Mouse (Mus musculus): Measurements from ENCODE around the gene Ralgapa2. TPM values are rescaled to one million over a fixed set of nuclear protein-coding genes. Genes with fewer than 3 reads are reported as not detected.

The Ralgapa2 gene
- 8.9 and 11.5 TPM in 2 replicates for polyA plus RNA-seq (2016; fragmentation: Nextera tagmentation; extraction: Ambion mirVana)

DNA sequence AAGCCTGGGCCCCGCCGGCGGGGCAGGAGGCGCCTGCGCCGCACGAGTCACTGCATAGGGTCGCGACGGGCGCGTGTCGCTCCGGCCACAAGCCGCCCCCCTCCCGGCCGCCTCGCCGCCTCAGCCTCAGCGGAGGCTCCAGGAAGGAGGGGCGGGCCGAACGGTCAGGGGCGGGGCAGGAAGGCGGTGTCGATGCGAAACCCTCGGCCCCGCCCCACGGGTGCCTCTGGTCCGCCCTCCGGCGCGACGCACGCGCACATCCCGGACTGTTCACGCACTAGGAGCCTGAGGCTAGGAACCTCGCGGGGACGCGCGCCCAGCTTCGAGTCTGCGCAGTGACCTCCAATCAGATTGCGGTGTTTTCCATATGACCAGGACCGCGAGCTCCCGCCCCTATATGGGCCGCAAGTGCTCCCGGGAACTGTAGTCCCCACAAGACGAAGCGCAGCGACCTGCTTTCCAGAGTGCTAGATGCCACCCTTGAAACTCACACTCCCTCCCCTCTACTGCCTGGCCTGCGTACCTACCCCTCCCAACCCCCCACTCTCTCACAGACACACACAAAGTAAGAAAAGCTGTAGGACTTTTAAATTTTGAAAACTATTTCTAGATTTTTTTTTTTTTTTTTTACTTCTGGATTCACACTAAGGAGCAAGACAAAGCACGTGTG, at the start of gene Ralgapa2:
Gene Ralgapa2, minus strand, starts transcription at position 434 of the 670 bp plus-strand sequence.
- H3K4me3 ChIP-seq, result peak within 1 kb of the TSS; percentile 92
- H3K9me3 ChIP-seq, result no peaks in the 10 kb centered on the region
- H3K27ac ChIP-seq, result peak within 1 kb of the TSS; percentile 95
- DNase-seq (ENCODE audit: low spot score), result peak; percentile 100
- peaks cover 16% of the 10 kb centered on the region for H3K4me1 ChIP-seq
- no peaks in the 10 kb centered on the region for H3K36me3 ChIP-seq
- WGBS, result under 1% methylated on average over 43 of the region's 57 CpGs
- no peaks in the 10 kb centered on the region for H3K27me3 ChIP-seq (ENCODE audit: insufficient read depth, poor library complexity, severe bottlenecking)

GRCm38 (mm10) chr2:146561505-146561904, 49.4 kb upstream of the Ralgapa2 start:
- WGBS, result 76% methylated on average over 3 of the region's 3 CpGs
- no peaks in the 10 kb centered on the region for H3K27me3 ChIP-seq (ENCODE audit: insufficient read depth, poor library complexity, severe bottlenecking)
- H3K36me3 ChIP-seq, result no peaks in the 10 kb centered on the region
- H3K4me1 ChIP-seq, result no peaks in the 10 kb centered on the region
- no peak overlapping the region for H3K27ac ChIP-seq
- no peaks in the 10 kb centered on the region for H3K9me3 ChIP-seq
- DNase-seq (ENCODE audit: low spot score), result no peak
- no peak overlapping the region for H3K4me3 ChIP-seq

GRCm38 (mm10) chr2:146560633-146561043, 48.5 kb upstream of the Ralgapa2 start:
- Histone ChIP-seq H3K4me1 (no peaks in the 10 kb centered on the region), H3K27ac (no peak overlapping the region), H3K27me3 (ENCODE audit: insufficient read depth, poor library complexity, severe bottlenecking) (no peaks in the 10 kb centered on the region), H3K9me3 (no peaks in the 10 kb centered on the region), H3K4me3 (no peak overlapping the region), H3K36me3 (no peaks in the 10 kb centered on the region)
- 74% methylated on average over 4 of the region's 4 CpGs for WGBS
- no peak for DNase-seq (ENCODE audit: low spot score)

DNA sequence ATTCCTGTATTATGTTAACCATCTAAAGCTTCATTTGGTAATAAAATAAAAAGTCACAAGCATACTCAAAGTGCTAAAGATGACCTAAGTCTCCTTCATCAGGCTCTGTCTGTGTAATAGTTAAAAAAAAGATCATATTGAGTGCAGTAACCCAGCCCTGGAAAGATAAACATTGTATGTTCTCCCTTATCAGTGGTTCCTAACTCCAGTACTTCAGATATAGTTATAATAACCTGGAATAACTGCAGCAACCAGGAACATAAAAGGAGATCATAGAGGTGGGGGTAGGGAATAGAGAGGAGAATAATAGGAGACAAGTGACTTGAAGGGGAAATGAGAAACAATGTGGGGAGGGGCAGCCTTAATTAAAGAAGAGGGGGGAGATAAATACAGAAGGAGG, 44.0 kb upstream of the Ralgapa2 start:
- Histone ChIP-seq H3K9me3 (no peaks in the 10 kb centered on the region), H3K36me3 (no peaks in the 10 kb centered on the region), H3K27me3 (ENCODE audit: insufficient read depth, poor library complexity, severe bottlenecking) (no peaks in the 10 kb centered on the region), H3K4me1 (no peaks in the 10 kb centered on the region), H3K27ac (no peak overlapping the region), H3K4me3 (no peak overlapping the region)
- DNase-seq (ENCODE audit: low spot score), result no peak

GRCm38 (mm10) chr2:146555351-146555750, 43.2 kb upstream of the Ralgapa2 start:
- no peak overlapping the region for H3K4me3 ChIP-seq
- DNase-seq (ENCODE audit: low spot score), result peak; percentile 66
- WGBS, result 66% methylated on average over 5 of the region's 5 CpGs

GRCm38 (mm10) chr2:146553701-146554100, 41.6 kb upstream of the Ralgapa2 start:
- H3K4me3 ChIP-seq, result no peak overlapping the region
- 21% methylated on average over 2 of the region's 2 CpGs for WGBS
- H3K9me3 ChIP-seq, result no peaks in the 10 kb centered on the region
- no peaks in the 10 kb centered on the region for H3K36me3 ChIP-seq
- H3K27me3 ChIP-seq (ENCODE audit: insufficient read depth, poor library complexity, severe bottlenecking), result no peaks in the 10 kb centered on the region
- peaks cover 13% of the 10 kb centered on the region; the same call in 1 of the 2 replicates for H3K4me1 ChIP-seq
- no peak overlapping the region for H3K27ac ChIP-seq
- DNase-seq (ENCODE audit: low spot score), result peak; percentile 50

More at GRCm38 (mm10) chr2:146555351-146555750, 43.2 kb upstream of the Ralgapa2 start:
- H3K27ac ChIP-seq, result no peak overlapping the region
- no peaks in the 10 kb centered on the region for H3K27me3 ChIP-seq (ENCODE audit: insufficient read depth, poor library complexity, severe bottlenecking)
- H3K9me3 ChIP-seq, result no peaks in the 10 kb centered on the region
- no peaks in the 10 kb centered on the region for H3K4me1 ChIP-seq
- H3K36me3 ChIP-seq, result no peaks in the 10 kb centered on the region

DNA sequence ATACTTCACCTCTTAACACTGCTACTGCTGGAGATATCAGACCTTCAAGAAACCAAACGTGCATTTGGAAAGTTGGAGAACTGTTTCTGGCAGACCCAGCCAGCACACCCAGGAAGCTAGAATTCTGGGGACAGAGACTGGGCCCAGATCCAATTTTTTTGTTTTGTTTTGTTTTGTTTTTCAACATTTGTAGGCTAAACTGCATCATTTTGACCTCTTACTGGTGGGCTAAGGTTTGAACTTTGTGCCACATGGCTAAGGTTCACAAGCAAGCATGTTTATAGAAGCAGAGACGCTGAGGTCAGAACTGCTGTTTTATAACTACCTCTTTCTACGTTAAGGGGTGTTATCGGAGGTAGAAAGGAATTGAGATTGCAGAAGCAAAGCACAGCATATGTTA, 39.7 kb upstream of the Ralgapa2 start:
- H3K36me3 ChIP-seq, result no peaks in the 10 kb centered on the region
- 79% methylated on average over 4 of the region's 4 CpGs for WGBS
- H3K4me1 ChIP-seq, result peaks cover 13% of the 10 kb centered on the region; the same call in 1 of the 2 replicates
- no peak overlapping the region for H3K4me3 ChIP-seq
- no peaks in the 10 kb centered on the region for H3K27me3 ChIP-seq (ENCODE audit: insufficient read depth, poor library complexity, severe bottlenecking)
- DNase-seq (ENCODE audit: low spot score), result no peak
- H3K9me3 ChIP-seq, result no peaks in the 10 kb centered on the region
- no peak overlapping the region for H3K27ac ChIP-seq

DNA sequence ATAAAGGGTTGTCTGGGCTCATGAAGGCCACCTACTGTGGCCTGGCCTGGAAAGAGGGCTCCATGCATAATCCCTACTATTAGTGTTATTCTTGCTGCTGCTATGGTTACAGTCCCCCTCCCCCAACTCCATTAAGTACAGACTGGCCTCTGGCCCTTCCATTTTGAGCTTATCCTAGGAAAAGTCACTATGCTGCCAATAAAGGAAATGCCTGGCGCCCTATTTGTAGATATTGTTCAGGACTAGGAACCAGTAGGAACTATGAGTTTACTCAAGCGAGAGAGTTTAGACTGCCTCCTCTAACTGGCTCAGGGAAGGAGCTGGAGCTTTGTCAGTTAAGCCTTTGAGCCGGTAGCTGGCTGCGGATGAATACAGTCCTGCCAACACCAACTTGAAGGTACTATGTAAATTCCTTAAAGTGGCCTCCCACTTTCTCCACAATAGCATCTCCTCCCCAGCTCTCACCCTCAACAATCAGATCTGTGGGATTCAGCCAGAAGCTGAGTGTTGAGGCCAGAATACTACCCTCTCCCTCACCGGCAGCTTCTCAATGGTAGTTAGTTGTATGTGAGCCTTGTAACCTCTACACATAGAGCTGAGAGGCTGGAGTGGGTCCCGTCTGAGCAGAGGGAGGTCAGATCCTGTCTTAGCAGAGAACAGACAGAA, 37.1 kb upstream of the Ralgapa2 start:
- Histone ChIP-seq H3K4me1 (peaks cover 13% of the 10 kb centered on the region; the same call in 1 of the 2 replicates), H3K27me3 (ENCODE audit: insufficient read depth, poor library complexity, severe bottlenecking) (no peaks in the 10 kb centered on the region), H3K36me3 (no peaks in the 10 kb centered on the region), H3K27ac (peak overlapping the region; percentile 54), H3K4me3 (no peak overlapping the region), H3K9me3 (no peaks in the 10 kb centered on the region)
- DNase-seq (ENCODE audit: low spot score), result no peak
- 15% methylated on average over 6 of the region's 6 CpGs for WGBS

DNA sequence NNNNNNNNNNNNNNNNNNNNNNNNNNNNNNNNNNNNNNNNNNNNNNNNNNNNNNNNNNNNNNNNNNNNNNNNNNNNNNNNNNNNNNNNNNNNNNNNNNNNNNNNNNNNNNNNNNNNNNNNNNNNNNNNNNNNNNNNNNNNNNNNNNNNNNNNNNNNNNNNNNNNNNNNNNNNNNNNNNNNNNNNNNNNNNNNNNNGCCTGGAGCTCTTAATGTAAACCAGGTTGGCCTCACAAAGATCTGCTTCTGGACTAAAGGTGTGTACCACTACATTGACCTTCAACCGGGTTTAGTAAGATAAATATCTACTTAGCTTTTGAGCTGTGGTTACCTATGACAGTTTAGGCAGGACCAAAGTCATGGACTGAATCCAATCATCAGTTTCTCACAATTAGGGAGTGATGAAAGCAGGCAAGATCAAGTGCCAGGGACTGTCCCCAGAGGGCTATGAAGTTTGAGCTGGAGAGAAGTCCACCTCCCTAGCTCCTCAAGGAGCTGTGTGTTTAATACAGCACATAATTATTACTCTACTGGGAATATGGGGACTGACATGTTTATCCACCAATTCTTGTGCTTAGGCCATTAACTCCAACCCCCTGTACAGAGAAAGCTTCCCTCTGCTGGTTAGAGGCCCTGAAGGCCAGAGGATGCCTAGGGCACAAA, 32.1 kb upstream of the Ralgapa2 start:
- Histone ChIP-seq H3K27ac (no peak overlapping the region), H3K4me3 (no peak overlapping the region), H3K9me3 (no peaks in the 10 kb centered on the region), H3K27me3 (ENCODE audit: insufficient read depth, poor library complexity, severe bottlenecking) (no peaks in the 10 kb centered on the region), H3K36me3 (0 out of 2 replicates have a peak, but pooled peaks cover 3% of the 10 kb centered on the region), H3K4me1 (peaks cover 5% of the 10 kb centered on the region; the same call in 1 of the 2 replicates)
- 76% methylated on average over 1 of the region's 1 CpGs for WGBS
- DNase-seq (ENCODE audit: low spot score), result no peak

DNA sequence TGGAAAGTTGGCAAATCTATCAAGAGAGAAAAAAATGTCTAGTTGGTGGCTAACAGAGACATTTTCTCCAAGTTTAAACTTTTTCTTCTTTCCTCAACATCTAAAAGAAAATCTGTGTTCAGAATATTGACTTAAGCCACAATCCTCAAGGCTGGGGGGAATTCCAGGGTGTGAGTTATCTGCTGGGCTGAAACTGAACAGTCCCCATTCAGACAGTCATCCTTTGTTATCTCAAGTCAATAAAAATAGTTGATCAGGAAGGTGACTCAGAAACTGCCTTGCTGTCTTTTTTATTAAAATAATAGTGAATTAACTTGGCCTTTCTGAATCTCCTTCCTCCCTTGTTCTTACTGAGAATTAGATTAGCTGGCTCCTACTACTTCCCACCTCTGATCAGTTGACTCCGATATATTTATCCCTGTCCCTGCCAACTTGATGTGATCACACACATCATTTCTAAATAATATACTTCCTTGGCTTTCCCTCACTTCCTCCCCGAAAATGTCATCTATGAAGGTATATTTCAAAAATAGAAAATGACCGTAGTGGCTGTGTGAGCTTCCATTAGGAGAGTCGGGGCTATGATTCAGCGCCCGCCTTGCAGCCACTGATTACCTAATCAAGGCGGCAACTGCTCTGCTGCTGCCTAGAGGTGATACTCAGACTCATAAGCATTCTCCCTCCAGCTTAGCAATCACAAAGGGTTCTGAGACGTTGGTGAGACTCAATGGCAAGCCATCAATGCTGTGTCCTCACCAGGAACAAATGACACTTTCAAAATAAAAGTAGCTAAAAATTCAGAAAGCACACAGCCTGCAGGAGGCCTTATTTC, 21.2 kb upstream of the Ralgapa2 start:
- no peaks in the 10 kb centered on the region for H3K27me3 ChIP-seq (ENCODE audit: insufficient read depth, poor library complexity, severe bottlenecking)
- 35% methylated on average over 8 of the region's 8 CpGs for WGBS
- peaks cover 13% of the 10 kb centered on the region; the same call in 1 of the 2 replicates for H3K4me1 ChIP-seq
- H3K36me3 ChIP-seq, result no peaks in the 10 kb centered on the region
- no peak overlapping the region for H3K4me3 ChIP-seq
- H3K9me3 ChIP-seq, result no peaks in the 10 kb centered on the region
- no peak overlapping the region for H3K27ac ChIP-seq
- no peak for DNase-seq (ENCODE audit: low spot score)

DNA sequence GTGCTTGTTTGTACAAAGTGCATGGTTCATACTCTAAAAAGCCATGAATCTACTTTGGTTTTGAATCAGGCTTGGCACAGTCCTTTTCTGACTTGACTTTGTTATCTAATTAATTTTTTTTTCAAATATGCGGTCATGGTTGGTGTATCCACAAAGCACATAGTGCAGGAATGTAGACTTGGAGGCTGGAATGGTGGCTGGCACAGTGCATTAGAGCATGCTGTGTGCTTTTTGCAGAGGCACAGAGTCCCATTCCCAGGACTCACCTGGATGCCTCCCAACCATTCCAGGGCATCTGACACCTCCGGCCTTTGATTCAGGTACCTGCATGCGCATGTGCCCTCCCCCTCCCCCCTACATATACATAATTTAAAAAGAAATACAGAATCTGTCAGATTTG, 20.3 kb upstream of the Ralgapa2 start:
- H3K27me3 ChIP-seq (ENCODE audit: insufficient read depth, poor library complexity, severe bottlenecking), result no peaks in the 10 kb centered on the region
- H3K4me3 ChIP-seq, result no peak overlapping the region
- no peak for DNase-seq (ENCODE audit: low spot score)
- peaks cover 8% of the 10 kb centered on the region; the same call in 1 of the 2 replicates for H3K4me1 ChIP-seq
- H3K27ac ChIP-seq, result no peak overlapping the region
- no peaks in the 10 kb centered on the region for H3K9me3 ChIP-seq
- WGBS, result 80% methylated on average over 3 of the region's 3 CpGs
- H3K36me3 ChIP-seq, result no peaks in the 10 kb centered on the region

DNA sequence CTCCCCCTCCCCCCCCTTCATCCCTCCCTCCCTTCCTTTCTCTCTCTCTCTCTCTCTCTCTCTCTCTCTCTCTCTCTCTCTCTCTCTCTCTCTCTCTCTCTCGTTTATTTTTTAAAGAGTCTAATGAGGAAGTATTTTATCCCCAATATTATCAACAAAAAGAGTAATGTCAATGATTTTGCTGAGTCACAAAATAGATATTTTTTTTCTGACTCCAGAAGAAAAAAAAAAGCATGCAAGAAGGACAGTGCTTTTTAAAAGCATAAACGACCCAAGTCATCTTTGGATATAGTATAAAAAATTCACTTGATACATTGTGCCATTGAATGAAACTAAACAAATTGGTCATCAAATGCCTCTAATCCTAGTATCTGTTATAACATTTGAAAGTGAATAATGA, 13.3 kb upstream of the Ralgapa2 start:
- Histone ChIP-seq H3K27me3 (ENCODE audit: insufficient read depth, poor library complexity, severe bottlenecking) (no peaks in the 10 kb centered on the region), H3K9me3 (no peaks in the 10 kb centered on the region), H3K27ac (no peak overlapping the region), H3K36me3 (no peaks in the 10 kb centered on the region), H3K4me3 (no peak overlapping the region), H3K4me1 (no peaks in the 10 kb centered on the region)
- no peak for DNase-seq (ENCODE audit: low spot score)
- WGBS, result 62% methylated on average over 2 of the region's 2 CpGs

All from heart, embryonic 10.5 days (tissue).